Comparison of ENCODE assay signal across 8 mouse cellular contexts in the genomic region with DNA sequence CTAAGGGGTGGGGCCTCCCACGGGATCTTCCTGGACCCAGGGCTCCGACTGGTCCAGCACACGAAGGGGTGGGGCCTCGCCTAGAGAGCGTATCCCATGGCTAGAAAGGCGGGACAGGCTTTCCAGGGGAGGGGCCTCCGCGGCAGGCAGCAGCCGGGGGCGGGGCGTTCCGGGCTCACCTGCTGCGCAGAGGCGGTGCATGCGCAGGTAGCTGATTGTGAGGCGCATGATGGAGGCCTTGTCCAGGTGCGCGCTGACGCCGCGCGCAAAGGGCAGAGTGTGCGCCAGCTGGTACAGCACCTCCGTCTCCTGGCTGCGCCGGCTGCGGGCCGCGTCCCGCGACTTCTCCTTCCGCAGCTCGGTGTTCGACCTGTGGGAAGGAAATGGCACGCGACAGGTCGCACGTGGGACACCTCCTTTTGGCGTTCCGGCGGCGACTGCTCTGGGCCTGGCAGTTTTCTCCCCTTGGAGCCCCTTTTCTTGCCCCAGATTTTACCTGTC. TPM values are rescaled to one million over a fixed set of nuclear protein-coding genes. Genes with fewer than 3 reads are reported as not detected.
DNase-seq lines count a peak whose midpoint lies in the region; ATAC-seq lines count a peak whose summit lies in the region.

No protein-coding gene starts in this region.

- peaks cover 19% of the 10 kb centered on the region for H3K4me1 ChIP-seq in brown adipose tissue, adult 24 weeks (ENCODE audit: control insufficient read depth, insufficient read depth, insufficient read length, low read length)
- peaks cover 89% of the 10 kb centered on the region for H3K4me1 ChIP-seq in erythroblast, embryonic 14.5 days (ENCODE audit: control insufficient read depth)
- H3K4me1 ChIP-seq in heart, embryonic 10.5 days, result peaks cover 57% of the 10 kb centered on the region
- H3K4me1 ChIP-seq in kidney, embryonic 14.5 days (ENCODE audit: control insufficient read depth, insufficient read depth, low read length), result peaks cover 38% of the 10 kb centered on the region
- H3K4me1 ChIP-seq in stomach, embryonic 16.5 days (ENCODE audit: control insufficient read depth, insufficient read depth, low read length), result peaks cover 40% of the 10 kb centered on the region

- peak overlapping the region; percentile 64; the same call in 1 of the 2 replicates for H3K9ac ChIP-seq in kidney, embryonic 14.5 days (ENCODE audit: low read depth, low read length)
- peak overlapping the region; percentile 84 for H3K9ac ChIP-seq in stomach, embryonic 16.5 days (ENCODE audit: low read length)

- H3K36me3 ChIP-seq in erythroblast, embryonic 14.5 days (ENCODE audit: control insufficient read depth), result peaks cover 38% of the 10 kb centered on the region
- H3K36me3 ChIP-seq in heart, embryonic 10.5 days, result peaks cover 26% of the 10 kb centered on the region
- H3K36me3 ChIP-seq in kidney, embryonic 14.5 days (ENCODE audit: control insufficient read depth, insufficient read depth, low read length), result peaks cover 3% of the 10 kb centered on the region; the same call in 1 of the 2 replicates
- peaks cover 29% of the 10 kb centered on the region for H3K36me3 ChIP-seq in stomach, embryonic 16.5 days (ENCODE audit: control insufficient read depth, insufficient read depth, low read length)

- under 1% methylated on average over 42 of the region's 42 CpGs for WGBS in heart, embryonic 10.5 days
- under 1% methylated on average over 34 of the region's 42 CpGs for WGBS in kidney, embryonic 14.5 days
- WGBS in stomach, embryonic 16.5 days, result under 1% methylated on average over 41 of the region's 42 CpGs

- H3K4me3 ChIP-seq in brown adipose tissue, adult 24 weeks (ENCODE audit: insufficient read depth, low read depth, low read length), result peak overlapping the region; percentile 63
- H3K4me3 ChIP-seq in erythroblast, embryonic 14.5 days (replicated peaks), result peak overlapping the region; percentile 87
- H3K4me3 ChIP-seq in heart, embryonic 10.5 days, result peak overlapping the region; percentile 75
- H3K4me3 ChIP-seq in kidney, embryonic 14.5 days (ENCODE audit: low read length), result peak overlapping the region; percentile 42
- H3K4me3 ChIP-seq in stomach, embryonic 16.5 days (replicated peaks; ENCODE audit: low read length), result peak overlapping the region; percentile 61

- no peak overlapping the region for H3K27ac ChIP-seq in brown adipose tissue, adult 24 weeks (replicated peaks; ENCODE audit: low read depth, low read length)
- H3K27ac ChIP-seq in heart, embryonic 10.5 days, result peak overlapping the region; percentile 95
- H3K27ac ChIP-seq in kidney, embryonic 14.5 days (ENCODE audit: low read depth, low read length), result peak overlapping the region; percentile 92
- peak overlapping the region; percentile 98 for H3K27ac ChIP-seq in stomach, embryonic 16.5 days (ENCODE audit: low read length)

- H3K9me3 ChIP-seq in erythroblast, embryonic 14.5 days (ENCODE audit: control insufficient read depth, low read length), result peaks cover 5% of the 10 kb centered on the region
- H3K9me3 ChIP-seq in heart, embryonic 10.5 days, result no peaks in the 10 kb centered on the region
- no peaks in the 10 kb centered on the region for H3K9me3 ChIP-seq in kidney, embryonic 14.5 days (ENCODE audit: control insufficient read depth, low read length)
- H3K9me3 ChIP-seq in stomach, embryonic 16.5 days (replicated peaks; ENCODE audit: control insufficient read depth, low read length), result no peaks in the 10 kb centered on the region

- peak; percentile 82 for DNase-seq in CD4-positive, CD25-positive, alpha-beta regulatory T cell, adult 2 months (ENCODE audit: low read depth, low spot score)
- peak; percentile 94 for DNase-seq in heart, embryonic 10.5 days (ENCODE audit: low spot score)
- DNase-seq in liver, result peak; percentile 99
- peak; percentile 72 for DNase-seq in naive thymus-derived CD4-positive, alpha-beta T cell, adult 2 months (ENCODE audit: low read depth)

- peak; percentile 82 for ATAC-seq in kidney, embryonic 14.5 days (ENCODE audit: low FRiP score, low TSS enrichment)
- peak; percentile 68 for ATAC-seq in stomach, embryonic 16.5 days (ENCODE audit: insufficient read depth, low FRiP score)

- H3K4me2 ChIP-seq in kidney, embryonic 14.5 days (replicated peaks; ENCODE audit: low read depth, low read length), result peak overlapping the region; percentile 66
- H3K4me2 ChIP-seq in stomach, embryonic 16.5 days (ENCODE audit: low read depth, low read length), result peak overlapping the region; percentile 95

- H3K27me3 ChIP-seq in erythroblast, embryonic 14.5 days (ENCODE audit: control insufficient read depth), result peaks cover under 1% of the 10 kb centered on the region
- H3K27me3 ChIP-seq in heart, embryonic 10.5 days (ENCODE audit: insufficient read depth, poor library complexity, severe bottlenecking), result no peaks in the 10 kb centered on the region
- H3K27me3 ChIP-seq in kidney, embryonic 14.5 days (ENCODE audit: control insufficient read depth, insufficient read depth, low read length), result no peaks in the 10 kb centered on the region
- H3K27me3 ChIP-seq in stomach, embryonic 16.5 days (ENCODE audit: control insufficient read depth, insufficient read depth, low read length), result no peaks in the 10 kb centered on the region

RNA-seq across cellular contexts. Expression of a gene that starts 6.1 kb away (rescaled TPM):
- 0.25 TPM in 1 of 2 replicates, not detected in the other for polyA plus RNA-seq in brown adipose tissue, adult 24 weeks (2012; ENCODE audit: insufficient read depth, insufficient read length, missing spikeins)
- 7.8 and 8.0 TPM in 2 replicates for polyA plus RNA-seq in erythroblast, embryonic 14.5 days (2012)
- polyA plus RNA-seq in heart, embryonic 10.5 days (2016; fragmentation: Nextera tagmentation; extraction: Ambion mirVana), result 18.2 and 31.3 TPM in 2 replicates
- polyA plus RNA-seq in kidney, embryonic 14.5 days (2014; fragmentation: Nextera tagmentation; extraction: Ambion mirVana), result 14.2 and 19.7 TPM in 2 replicates
- 49.6 and 60.1 TPM in 2 replicates for polyA plus RNA-seq in stomach, embryonic 16.5 days (2015; fragmentation: Nextera tagmentation; extraction: Ambion mirVana)

RNA-seq across cellular contexts. Expression of a gene that starts 17.7 kb away (rescaled TPM):
- not detected in 2 replicates for polyA plus RNA-seq in brown adipose tissue, adult 24 weeks (2012; ENCODE audit: insufficient read depth, insufficient read length, missing spikeins)
- not detected in 2 replicates for polyA plus RNA-seq in erythroblast, embryonic 14.5 days (2012)
- 0.03 and 0.04 TPM in 2 replicates for polyA plus RNA-seq in heart, embryonic 10.5 days (2016; fragmentation: Nextera tagmentation; extraction: Ambion mirVana)
- polyA plus RNA-seq in kidney, embryonic 14.5 days (2014; fragmentation: Nextera tagmentation; extraction: Ambion mirVana), result 0.06 and 0.23 TPM in 2 replicates
- polyA plus RNA-seq in stomach, embryonic 16.5 days (2015; fragmentation: Nextera tagmentation; extraction: Ambion mirVana), result 0.46 and 0.77 TPM in 2 replicates

RNA-seq across cellular contexts. Expression of a gene that starts 28.4 kb away (rescaled TPM):
- 36.7 and 41.0 TPM in 2 replicates for polyA plus RNA-seq in brown adipose tissue, adult 24 weeks (2012; ENCODE audit: insufficient read depth, insufficient read length, missing spikeins)
- 7.3 and 7.7 TPM in 2 replicates for polyA plus RNA-seq in erythroblast, embryonic 14.5 days (2012)
- 112 and 124 TPM in 2 replicates for polyA plus RNA-seq in heart, embryonic 10.5 days (2016; fragmentation: Nextera tagmentation; extraction: Ambion mirVana)
- polyA plus RNA-seq in kidney, embryonic 14.5 days (2014; fragmentation: Nextera tagmentation; extraction: Ambion mirVana), result 103 and 115 TPM in 2 replicates
- polyA plus RNA-seq in stomach, embryonic 16.5 days (2015; fragmentation: Nextera tagmentation; extraction: Ambion mirVana), result 87.9 and 95.6 TPM in 2 replicates
